Mouse (Mus musculus): Measurements from ENCODE around the gene Fblim1.

DNA sequence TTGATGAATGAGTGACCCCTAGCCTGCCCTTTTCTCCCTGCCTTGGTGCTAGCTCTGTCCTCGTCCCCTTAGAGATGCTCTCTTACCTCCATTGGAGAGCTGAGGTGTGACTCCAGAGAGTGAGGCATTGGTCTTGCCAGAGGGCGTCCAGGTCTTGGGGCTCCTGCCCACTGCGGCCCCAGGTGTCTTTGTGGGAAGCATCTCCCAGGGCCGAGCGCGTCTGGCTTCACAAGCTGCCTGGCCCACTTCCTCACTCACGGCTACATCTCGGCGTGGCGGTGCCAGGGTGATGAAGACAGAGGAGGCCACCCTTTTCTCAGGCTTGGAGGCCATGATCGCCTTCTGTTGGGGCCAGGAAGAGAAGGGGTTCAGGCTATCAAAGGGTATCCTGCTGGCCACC is 10.8 kb downstream of the Fblim1 start:
- no peak for TF ChIP-seq CTCF (conservative IDR thresholded peaks at IDR 0.05; ENCODE audit: low read length)
- no peak for TF ChIP-seq NANOG (IDR thresholded peaks at IDR 0.05; ENCODE audit: borderline replicate concordance, low read length)

All from E14TG2a.4 (cell line).